Mouse (Mus musculus): ENCODE results near the gene Eps15. TPM values are rescaled to one million over a fixed set of nuclear protein-coding genes. Genes with fewer than 3 reads are reported as not detected.

Gene Eps15
- polyA plus RNA-seq, 1 experiment from 2014 or later, result 39.6 TPM

Other genes starting within 250 kb of the Eps15 start
- 78.7 and 82.4 TPM in 2 replicates for gene Osbpl9, start 78.0 kb upstream of the Eps15 start, polyA plus RNA-seq (2016; fragmentation: Nextera tagmentation; extraction: Ambion mirVana)
- gene Calr4, start 45.8 kb upstream of the Eps15 start, polyA plus RNA-seq (2016; fragmentation: Nextera tagmentation; extraction: Ambion mirVana), result not detected in 2 replicates
- gene Ttc39a, start 126.4 kb downstream of the Eps15 start, polyA plus RNA-seq (2016; fragmentation: Nextera tagmentation; extraction: Ambion mirVana), result 5.6 and 6.0 TPM in 2 replicates
- 44.3 and 45.9 TPM in 2 replicates for gene Rnf11, start 204.5 kb downstream of the Eps15 start, polyA plus RNA-seq (2016; fragmentation: Nextera tagmentation; extraction: Ambion mirVana)